Mouse (Mus musculus): ENCODE measurements around the gene Tardbp. TPM values are rescaled to one million over a fixed set of nuclear protein-coding genes. Genes with fewer than 3 reads are reported as not detected.

Gene Tardbp
- total and polyA plus RNA-seq, 3 experiments = 176 to 618 (median 341) TPM

DNA sequence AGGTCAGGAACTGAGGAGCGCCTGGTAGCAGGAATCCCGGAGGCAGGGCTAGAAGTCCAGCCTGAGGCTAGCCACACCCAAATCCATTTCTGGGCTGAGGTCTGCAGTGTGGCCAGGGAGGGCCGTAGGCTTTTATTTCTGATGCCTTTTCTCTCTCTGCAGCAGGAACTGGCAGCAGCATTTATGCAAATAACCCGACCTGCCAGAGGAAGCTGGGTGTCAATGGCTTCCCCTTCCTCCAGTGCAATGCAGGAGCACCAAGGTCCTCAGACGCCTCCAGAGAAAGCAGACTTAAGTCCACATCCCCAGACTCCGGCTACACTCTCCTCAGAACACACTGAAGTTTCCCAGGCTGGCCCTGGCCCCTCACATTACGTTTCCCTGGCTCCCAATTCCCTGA is 48.2 kb upstream of the Tardbp start (continued):
- TF ChIP-seq GABPA (IDR thresholded peaks at IDR 0.05; ENCODE audit: insufficient replicate concordance, low read depth, low read length) = no peak
- TF ChIP-seq JUND (conservative IDR thresholded peaks at IDR 0.05; ENCODE audit: low read depth, low read length) = no peak
- TF ChIP-seq NELFE (IDR thresholded peaks at IDR 0.05; ENCODE audit: low read depth, low read length) = peak; percentile 45; the same call in 1 of the 2 replicates
- no peak for TF ChIP-seq ETS1 (conservative IDR thresholded peaks at IDR 0.05; ENCODE audit: low read depth, low read length)
- no peak for TF ChIP-seq CTCF (conservative IDR thresholded peaks at IDR 0.05 in 1 of 2, IDR thresholded peaks at IDR 0.05 in 1 of 2; ENCODE audit: low read depth in 2 of 2, low read length in 2 of 2)
- no peak for TF ChIP-seq IRF4 (IDR thresholded peaks at IDR 0.05; ENCODE audit: low read depth, low read length)
- TF ChIP-seq POLR2AphosphoS2 (IDR thresholded peaks at IDR 0.05; ENCODE audit: low read depth, low read length) = no peak
- TF ChIP-seq EP300 (IDR thresholded peaks at IDR 0.05; ENCODE audit: low read length) = peak; percentile 46; the same call in 1 of the 2 replicates
- TF ChIP-seq POLR2A (IDR thresholded peaks at IDR 0.05; ENCODE audit: low read depth, low read length) = peak; percentile 47; the same call in 1 of the 2 replicates
- no peak for TF ChIP-seq MAZ (IDR thresholded peaks at IDR 0.05; ENCODE audit: low read depth, low read length)
- no peak for TF ChIP-seq PAX5 (IDR thresholded peaks at IDR 0.05; ENCODE audit: low read length)
- no peak for TF ChIP-seq USF1 (IDR thresholded peaks at IDR 0.05; ENCODE audit: low read depth, low read length)
- peak; percentile 24; the same call in 1 of the 2 replicates for TF ChIP-seq TCF12 (IDR thresholded peaks at IDR 0.05; ENCODE audit: low read depth, low read length)
- 0 out of 2 replicates have a peak, but pooled peaks have one; percentile 16 for TF ChIP-seq BHLHE40 (IDR thresholded peaks at IDR 0.05; ENCODE audit: low read depth, low read length)

DNA sequence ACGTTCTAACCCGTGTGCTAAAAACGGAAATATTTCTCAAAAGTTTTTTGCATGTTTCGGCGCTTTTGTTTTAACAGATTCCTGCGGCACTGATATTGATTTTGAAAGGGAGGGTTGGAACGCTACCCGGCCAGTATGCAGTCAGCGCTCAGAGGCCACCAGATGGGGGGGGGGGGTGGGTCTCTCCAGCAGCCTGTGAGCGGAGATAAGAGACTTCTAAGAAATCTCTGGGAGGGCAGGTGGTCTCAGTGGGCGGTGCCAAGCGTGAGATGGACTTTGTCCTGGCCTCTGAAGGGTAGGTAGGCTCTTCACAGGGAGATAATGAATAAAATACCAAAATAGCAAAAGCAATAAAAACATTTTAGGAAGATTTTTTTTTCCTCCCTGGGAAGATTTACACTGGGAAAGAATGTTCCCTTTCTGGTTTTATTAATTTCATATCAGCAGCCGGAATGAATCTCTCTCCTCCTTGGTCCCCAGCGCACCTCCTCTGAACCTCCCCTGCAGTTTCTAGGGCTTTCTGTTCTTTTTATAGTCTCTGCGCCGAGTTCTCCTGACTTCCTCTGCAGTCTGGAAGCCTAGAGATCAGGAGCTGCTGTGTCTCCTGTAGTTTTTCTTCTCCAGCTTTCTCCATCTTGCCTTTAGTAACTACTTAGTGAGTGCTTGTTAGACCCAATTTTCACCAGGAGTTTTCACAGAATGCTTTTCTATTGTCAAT is 44.6 kb upstream of the Tardbp start:
- H3K4me1 ChIP-seq (ENCODE audit: control insufficient read depth in 1 of 2, insufficient read depth in 2 of 2) = peaks cover 10 to 21% of the 10 kb centered on the region in 2 experiments
- H3K9me3 ChIP-seq (replicated peaks; ENCODE audit: low read length) = no peaks in the 10 kb centered on the region
- peaks cover 27% of the 10 kb centered on the region for H3K27me3 ChIP-seq (replicated peaks)
- no peak overlapping the region for H3K4me2 ChIP-seq (ENCODE audit: insufficient read depth, low read depth, poor library complexity, severe bottlenecking)
- no peaks in the 10 kb centered on the region for H3K79me2 ChIP-seq (replicated peaks; ENCODE audit: control insufficient read depth, extremely low read depth, insufficient read depth, poor library complexity, severe bottlenecking)
- dilution Hi-C loops (cut with MboI; ENCODE audit: extremely low pct_ligation_motif_present, extremely low pct_unique_long_range_greater_than_20kb, low sequenced_read_pairs) = no loop called here
- H3K9ac ChIP-seq (ENCODE audit: insufficient read depth, low read depth) = no peak overlapping the region
- H3K36me3 ChIP-seq (replicated peaks in 1 of 2; ENCODE audit: control insufficient read depth in 1 of 2, insufficient read depth in 1 of 2, low read length in 1 of 2) = no peaks in the 10 kb centered on the region
- no peak overlapping the region for H3K27ac ChIP-seq (ENCODE audit: insufficient read depth, low read depth)
- H3K4me3 ChIP-seq (replicated peaks in 1 of 3; ENCODE audit: low read depth in 2 of 3, low read length in 2 of 3, poor library complexity in 1 of 3) = no peak overlapping the region
- no peak for DNase-seq (ENCODE audit: extremely low read depth)
- in situ Hi-C loops (cut with MboI; ENCODE audit: low pct_ligation_motif_present, low pct_unique_long_range_greater_than_20kb, low sequenced_read_pairs) = no loop called here
- TF ChIP-seq MAZ (IDR thresholded peaks at IDR 0.05; ENCODE audit: low read depth, low read length) (no peak), BHLHE40 (IDR thresholded peaks at IDR 0.05; ENCODE audit: low read depth, low read length) (0 out of 2 replicates have a peak, but pooled peaks have one; percentile 28)

DNA sequence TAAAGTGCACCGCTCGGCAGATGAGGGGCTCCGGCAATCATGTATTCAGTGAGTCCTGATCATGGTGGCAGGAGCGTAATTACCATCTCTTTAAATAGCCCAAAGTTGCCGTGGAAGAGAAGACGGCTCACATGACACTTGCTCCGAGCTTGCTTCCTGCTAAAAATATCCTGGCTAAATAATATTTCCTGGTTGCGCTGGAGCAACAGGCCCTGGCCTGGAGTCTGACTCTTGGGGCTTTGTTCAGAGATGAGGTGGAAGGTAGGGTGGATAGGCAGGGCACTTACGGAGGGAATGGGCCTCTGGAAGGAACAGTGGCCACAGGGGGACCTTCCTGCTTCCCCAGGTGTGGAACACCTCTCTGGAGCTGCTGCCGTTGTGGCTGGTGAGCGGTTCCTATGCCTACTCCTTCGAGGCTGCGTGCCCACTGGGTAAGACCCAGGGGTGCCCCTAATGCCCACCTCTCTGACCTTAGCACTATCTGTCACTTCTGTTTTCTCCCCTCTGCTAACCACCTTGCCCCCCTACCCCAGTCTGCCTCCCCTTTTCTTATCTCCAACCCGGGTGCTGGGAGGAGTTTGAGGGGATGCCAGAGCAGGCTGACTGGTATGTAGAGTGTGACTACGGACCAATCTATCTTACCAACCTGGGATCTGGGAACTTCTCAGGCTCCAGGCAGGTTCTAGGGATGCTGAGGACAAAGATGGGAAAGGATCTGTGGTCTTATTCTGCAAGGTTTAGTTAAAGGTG is 40.4 kb upstream of the Tardbp start:
- Histone ChIP-seq H3K9me3 (replicated peaks; ENCODE audit: low read length) (no peaks in the 10 kb centered on the region), H3K4me1 (ENCODE audit: control insufficient read depth in 1 of 2, insufficient read depth in 2 of 2) (no peaks in the 10 kb centered on the region), H3K9ac (ENCODE audit: insufficient read depth, low read depth) (no peak overlapping the region), H3K36me3 (replicated peaks in 1 of 2; ENCODE audit: control insufficient read depth in 1 of 2, insufficient read depth in 1 of 2, low read length in 1 of 2) (no peaks in the 10 kb centered on the region), H3K27me3 (replicated peaks) (peaks cover 59% of the 10 kb centered on the region), H3K79me2 (replicated peaks; ENCODE audit: control insufficient read depth, extremely low read depth, insufficient read depth, poor library complexity, severe bottlenecking) (no peaks in the 10 kb centered on the region), H3K27ac (ENCODE audit: insufficient read depth, low read depth) (no peak overlapping the region), H3K4me2 (ENCODE audit: insufficient read depth, low read depth, poor library complexity, severe bottlenecking) (no peak overlapping the region), H3K4me3 (replicated peaks in 1 of 3; ENCODE audit: low read depth in 2 of 3, low read length in 2 of 3, poor library complexity in 1 of 3) (no peak overlapping the region)
- DNase-seq (ENCODE audit: extremely low read depth) = no peak
- dilution Hi-C loops (cut with MboI; ENCODE audit: extremely low pct_ligation_motif_present, extremely low pct_unique_long_range_greater_than_20kb, low sequenced_read_pairs) = no loop called here
- TF ChIP-seq RCOR1 (conservative IDR thresholded peaks at IDR 0.05; ENCODE audit: low read depth, low read length) (no peak), GABPA (IDR thresholded peaks at IDR 0.05; ENCODE audit: insufficient replicate concordance, low read depth, low read length) (no peak), JUN (IDR thresholded peaks at IDR 0.05; ENCODE audit: insufficient read depth, low read depth, low read length) (no peak), BHLHE40 (IDR thresholded peaks at IDR 0.05; ENCODE audit: low read depth, low read length) (no peak), RAD21 (IDR thresholded peaks at IDR 0.05; ENCODE audit: low read depth, low read length) (no peak), PAX5 (IDR thresholded peaks at IDR 0.05; ENCODE audit: low read length) (no peak), TBP (conservative IDR thresholded peaks at IDR 0.05; ENCODE audit: low read depth, low read length) (no peak), HCFC1 (IDR thresholded peaks at IDR 0.05; ENCODE audit: low read depth, low read length) (no peak), EP300 (IDR thresholded peaks at IDR 0.05; ENCODE audit: low read length) (no peak), ZC3H11A (IDR thresholded peaks at IDR 0.05; ENCODE audit: low read depth, low read length) (no peak), CHD2 (IDR thresholded peaks at IDR 0.05; ENCODE audit: low read length) (no peak)
- in situ Hi-C loops (cut with MboI; ENCODE audit: low pct_ligation_motif_present, low pct_unique_long_range_greater_than_20kb, low sequenced_read_pairs) = no loop called here
